Mouse (Mus musculus): Measurements from ENCODE around the gene Pcbd2.

DNA sequence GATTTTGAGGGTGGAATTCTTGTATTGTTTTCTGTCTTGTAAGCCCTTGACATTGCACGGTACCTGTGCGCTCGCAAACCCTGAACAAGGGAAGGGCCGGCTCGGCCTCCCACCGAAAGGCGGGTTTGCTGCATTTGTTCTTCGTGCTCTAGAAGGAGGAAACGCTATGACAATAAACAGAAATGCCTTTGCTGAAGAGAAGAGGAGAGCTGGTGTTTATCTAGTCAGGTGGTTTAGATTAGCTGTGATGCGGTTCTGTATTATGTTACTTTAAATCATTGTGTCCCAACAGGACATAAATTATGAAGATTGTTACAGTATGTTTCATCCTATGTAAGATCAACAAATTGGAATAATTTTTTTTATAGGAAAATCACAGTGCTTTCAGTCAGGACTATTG is 34.3 kb downstream of the Pcbd2 start:
- no peak for TF ChIP-seq GATA1 (IDR thresholded peaks at IDR 0.05; ENCODE audit: borderline replicate concordance, low read length)
- TF ChIP-seq FLI1 (IDR thresholded peaks at IDR 0.05; ENCODE audit: low read length), result no peak

Measured in megakaryocyte, embryonic 14.5 days (primary cell).